Mouse (Mus musculus): ENCODE results near the gene Fbxo6. TPM values are rescaled to one million over a fixed set of nuclear protein-coding genes. Genes with fewer than 3 reads are reported as not detected.

Fbxo6 gene
- polyA plus RNA-seq, 1 experiment from 2014 or later = 11.3 TPM

DNA sequence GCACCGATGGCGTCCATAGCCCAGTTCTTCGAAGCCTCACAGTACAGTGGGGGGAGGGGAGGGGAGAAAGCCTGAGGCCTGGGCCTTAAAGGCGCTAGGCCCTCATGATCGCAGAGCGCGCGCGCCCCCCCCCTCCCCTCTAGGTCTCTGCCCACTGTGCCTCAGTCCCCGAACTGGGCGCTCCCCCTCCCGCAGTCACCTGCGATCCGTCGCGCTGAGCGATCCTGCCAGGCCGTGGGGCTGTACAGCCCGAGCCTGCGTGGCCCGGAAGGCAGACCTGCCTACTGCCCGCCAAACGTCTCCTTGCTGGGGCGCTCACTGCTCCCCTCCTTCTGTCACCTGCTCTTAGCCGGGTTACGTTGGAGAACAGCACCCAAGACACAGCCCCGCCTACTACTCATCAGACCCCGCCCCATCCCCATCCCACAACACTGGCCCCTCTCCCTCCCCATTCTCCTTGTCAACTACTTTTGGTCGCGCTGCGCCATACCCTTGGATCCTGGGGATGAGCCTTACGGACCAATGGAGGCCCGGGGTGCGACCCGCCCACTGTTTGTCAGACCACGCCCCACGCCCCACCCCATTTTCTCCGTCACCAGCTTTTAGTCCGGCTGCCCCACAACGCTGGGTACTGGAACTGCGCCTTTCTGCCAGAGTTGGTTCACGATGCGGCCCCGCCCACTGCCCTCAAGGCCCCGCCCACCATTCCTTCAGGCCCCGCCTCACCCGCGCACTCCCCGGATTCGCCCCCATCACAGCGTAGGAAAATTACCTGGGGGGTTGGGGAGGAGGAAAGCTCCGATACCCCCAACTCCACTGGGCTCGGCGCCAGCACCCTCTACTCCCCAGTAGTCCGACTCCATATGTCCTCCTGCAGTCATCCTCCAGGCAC lies 7.8 kb upstream of the Fbxo6 start:
- peak; percentile 89 for ATAC-seq (replicated peaks; ENCODE audit: insufficient number of reproducible peaks, low FRiP score, low TSS enrichment, low read depth)

DNA sequence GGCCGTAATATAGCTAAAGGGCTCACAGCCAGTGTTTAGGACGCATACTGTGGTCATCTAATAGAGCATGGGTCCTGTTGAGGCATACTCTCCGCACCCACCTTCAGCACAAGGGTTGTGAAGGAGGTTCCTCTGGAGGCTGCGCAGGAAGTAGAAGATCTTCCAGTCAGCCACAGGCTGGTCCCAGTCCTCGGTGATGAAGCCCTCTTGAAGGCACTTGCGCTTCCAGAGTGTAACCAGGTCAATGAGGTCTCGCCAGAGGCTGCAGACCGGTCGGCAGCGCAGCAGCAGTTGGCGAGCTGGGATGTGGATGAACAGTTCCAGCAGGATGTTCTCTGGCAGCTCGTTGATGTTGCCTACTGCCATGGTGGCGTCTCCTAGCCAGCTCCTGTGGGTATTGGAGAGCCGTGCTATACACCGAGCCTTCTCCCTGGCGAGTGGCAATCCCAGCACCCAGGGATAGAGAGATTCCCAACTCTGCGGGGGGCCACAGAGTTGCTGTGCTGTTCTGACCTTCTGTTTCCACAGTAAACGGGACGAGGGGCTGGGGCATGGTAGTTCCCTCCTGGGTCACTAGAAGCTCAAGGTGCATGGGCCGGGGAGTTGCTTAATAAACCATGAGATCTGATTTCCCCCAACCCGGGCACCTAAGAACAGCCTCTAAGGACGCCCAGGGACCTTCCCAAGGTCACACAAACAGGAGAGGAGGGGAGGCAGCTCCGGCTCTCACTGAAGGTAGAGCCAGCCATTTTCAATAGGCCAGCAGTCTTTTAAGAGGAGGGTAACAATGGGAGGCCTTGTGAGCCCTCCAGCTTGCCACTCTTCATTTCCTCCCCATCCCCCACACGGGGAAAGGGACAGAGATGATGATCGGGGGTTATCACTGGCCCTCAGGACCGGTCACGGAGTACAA lies 6.8 kb upstream of the Fbxo6 start:
- no peaks in the 10 kb centered on the region; the same call in 1 of the 2 replicates for H3K4me1 ChIP-seq (ENCODE audit: control insufficient read depth, insufficient read depth, low read length)
- H3K27ac ChIP-seq (replicated peaks; ENCODE audit: low read depth, low read length) = no peak overlapping the region; the same call in 1 of the 2 replicates
- peak overlapping the region; percentile 97 for H3K4me2 ChIP-seq (ENCODE audit: low read depth, low read length)
- 27% methylated on average over 27 of the region's 27 CpGs for WGBS
- no peak for DNase-seq (ENCODE audit: low spot score)
- ATAC-seq (replicated peaks; ENCODE audit: insufficient number of reproducible peaks, low FRiP score, low TSS enrichment, low read depth) = no peak
- peaks cover 31% of the 10 kb centered on the region for H3K27me3 ChIP-seq (ENCODE audit: control insufficient read depth, insufficient read depth, low read length)
- H3K4me3 ChIP-seq (ENCODE audit: low read depth, low read length) = peak overlapping the region; percentile 63
- no peaks in the 10 kb centered on the region for H3K9me3 ChIP-seq (replicated peaks; ENCODE audit: control insufficient read depth, low read length)
- no peaks in the 10 kb centered on the region; the same call in 1 of the 2 replicates for H3K36me3 ChIP-seq (replicated peaks; ENCODE audit: control insufficient read depth, insufficient read depth, low read depth, low read length)
- peak overlapping the region; percentile 72 for H3K9ac ChIP-seq (replicated peaks; ENCODE audit: low read length)

More for the DNA sequence above, 7.8 kb upstream of the Fbxo6 start:
- WGBS = under 1% methylated on average over 49 of the region's 55 CpGs
- H3K27ac ChIP-seq (replicated peaks; ENCODE audit: low read depth, low read length) = peak overlapping the region; percentile 38; the same call in 1 of the 2 replicates
- no peaks in the 10 kb centered on the region; the same call in none of the 2 replicates for H3K4me1 ChIP-seq (ENCODE audit: control insufficient read depth, insufficient read depth, low read length)
- H3K27me3 ChIP-seq (ENCODE audit: control insufficient read depth, insufficient read depth, low read length) = peaks cover 41% of the 10 kb centered on the region
- H3K4me3 ChIP-seq (ENCODE audit: low read depth, low read length) = peak overlapping the region; percentile 63
- H3K9me3 ChIP-seq (replicated peaks; ENCODE audit: control insufficient read depth, low read length) = no peaks in the 10 kb centered on the region
- no peaks in the 10 kb centered on the region; the same call in 1 of the 2 replicates for H3K36me3 ChIP-seq (replicated peaks; ENCODE audit: control insufficient read depth, insufficient read depth, low read depth, low read length)
- peak overlapping the region; percentile 72 for H3K9ac ChIP-seq (replicated peaks; ENCODE audit: low read length)
- H3K4me2 ChIP-seq (ENCODE audit: low read depth, low read length) = peak overlapping the region; percentile 97
- peak; percentile 95 for DNase-seq (ENCODE audit: low spot score)

DNA sequence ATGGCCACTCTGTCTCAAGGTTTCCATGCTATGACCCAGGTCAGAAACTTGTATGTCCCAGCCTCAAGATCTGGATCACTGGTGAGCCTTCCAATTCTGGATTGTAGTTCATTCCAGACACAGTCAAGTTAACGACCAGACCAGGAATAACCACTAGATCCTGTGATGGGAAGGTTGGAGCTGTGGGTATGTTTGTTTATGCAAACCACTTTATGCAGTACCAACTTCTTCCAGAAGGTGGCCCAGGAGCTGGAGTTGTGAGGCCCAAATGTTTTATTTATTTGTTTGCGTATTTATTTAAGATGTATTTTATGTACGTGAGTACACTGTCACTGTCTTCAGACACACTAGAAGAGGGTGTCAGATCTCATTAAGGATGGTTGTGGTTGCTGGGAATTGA lies 3.0 kb upstream of the Fbxo6 start:
- Histone ChIP-seq H3K9me3 (replicated peaks; ENCODE audit: control insufficient read depth, low read length) (no peaks in the 10 kb centered on the region), H3K4me3 (ENCODE audit: low read depth, low read length) (no peak overlapping the region), H3K36me3 (replicated peaks; ENCODE audit: control insufficient read depth, insufficient read depth, low read depth, low read length) (no peaks in the 10 kb centered on the region; the same call in 1 of the 2 replicates), H3K27ac (replicated peaks; ENCODE audit: low read depth, low read length) (no peak overlapping the region), H3K4me2 (ENCODE audit: low read depth, low read length) (no peak overlapping the region), H3K4me1 (ENCODE audit: control insufficient read depth, insufficient read depth, low read length) (no peaks in the 10 kb centered on the region; the same call in 1 of the 2 replicates), H3K9ac (replicated peaks; ENCODE audit: low read length) (no peak overlapping the region), H3K27me3 (ENCODE audit: control insufficient read depth, insufficient read depth, low read length) (no peaks in the 10 kb centered on the region)
- ATAC-seq (replicated peaks; ENCODE audit: insufficient number of reproducible peaks, low FRiP score, low TSS enrichment, low read depth) (no peak), DNase-seq (ENCODE audit: low spot score) (peak; percentile 59)
- WGBS = 62% methylated on average over 3 of the region's 3 CpGs

DNA sequence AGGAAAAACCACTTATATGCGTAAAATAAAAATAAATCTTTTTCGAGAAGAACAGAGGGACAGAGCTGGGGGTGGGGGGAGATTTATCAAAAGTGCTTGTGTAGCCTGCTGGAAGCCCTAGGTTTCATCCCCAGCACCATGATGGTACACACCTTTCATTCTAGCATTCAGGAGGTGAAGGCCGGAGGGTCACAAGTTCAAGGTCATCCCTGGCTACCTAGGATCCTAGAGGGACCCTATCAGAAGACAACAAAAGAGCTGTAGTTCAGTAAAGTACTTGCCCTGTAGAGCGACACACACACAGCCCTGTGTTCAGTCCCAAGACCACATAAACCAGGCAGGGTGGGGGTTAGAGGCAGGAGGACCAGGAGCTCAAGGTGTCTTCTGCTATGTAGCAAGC lies 2.1 kb upstream of the Fbxo6 start:
- Histone ChIP-seq H3K4me3 (ENCODE audit: low read depth, low read length) (no peak overlapping the region), H3K4me1 (ENCODE audit: control insufficient read depth, insufficient read depth, low read length) (no peaks in the 10 kb centered on the region; the same call in 1 of the 2 replicates), H3K27me3 (ENCODE audit: control insufficient read depth, insufficient read depth, low read length) (no peaks in the 10 kb centered on the region), H3K36me3 (replicated peaks; ENCODE audit: control insufficient read depth, insufficient read depth, low read depth, low read length) (no peaks in the 10 kb centered on the region; the same call in 1 of the 2 replicates), H3K9ac (replicated peaks; ENCODE audit: low read length) (no peak overlapping the region), H3K9me3 (replicated peaks; ENCODE audit: control insufficient read depth, low read length) (no peaks in the 10 kb centered on the region), H3K27ac (replicated peaks; ENCODE audit: low read depth, low read length) (no peak overlapping the region), H3K4me2 (ENCODE audit: low read depth, low read length) (no peak overlapping the region)
- WGBS = 91% methylated on average over 4 of the region's 4 CpGs
- DNase-seq (ENCODE audit: low spot score) (no peak), ATAC-seq (replicated peaks; ENCODE audit: insufficient number of reproducible peaks, low FRiP score, low TSS enrichment, low read depth) (no peak)

DNA sequence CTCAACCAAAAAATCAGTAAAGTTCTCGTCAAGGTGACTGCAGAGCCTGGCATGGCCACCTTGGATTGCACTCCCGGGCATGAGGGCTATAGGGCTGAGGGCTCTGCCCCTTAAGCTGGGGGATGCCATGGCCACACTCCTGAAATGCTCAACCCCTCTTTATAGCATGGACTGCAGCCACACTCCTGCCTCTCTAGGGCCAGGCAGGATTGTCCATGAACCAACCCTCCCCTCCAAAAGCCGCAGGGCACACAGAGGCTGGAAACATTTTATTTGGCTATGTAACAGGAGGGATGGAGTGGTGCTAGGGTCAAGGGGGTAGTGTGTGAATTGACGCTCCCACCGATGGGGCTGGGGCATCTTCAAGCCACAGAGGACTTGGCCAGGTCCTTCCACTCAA lies 607 bp upstream of the Fbxo6 start:
- Histone ChIP-seq H3K9ac (replicated peaks; ENCODE audit: low read length) (no peak overlapping the region), H3K4me2 (ENCODE audit: low read depth, low read length) (no peak overlapping the region), H3K9me3 (replicated peaks; ENCODE audit: control insufficient read depth, low read length) (no peaks in the 10 kb centered on the region), H3K36me3 (replicated peaks; ENCODE audit: control insufficient read depth, insufficient read depth, low read depth, low read length) (no peaks in the 10 kb centered on the region; the same call in 1 of the 2 replicates), H3K27me3 (ENCODE audit: control insufficient read depth, insufficient read depth, low read length) (no peaks in the 10 kb centered on the region), H3K27ac (replicated peaks; ENCODE audit: low read depth, low read length) (no peak overlapping the region), H3K4me1 (ENCODE audit: control insufficient read depth, insufficient read depth, low read length) (no peaks in the 10 kb centered on the region; the same call in 1 of the 2 replicates), H3K4me3 (ENCODE audit: low read depth, low read length) (no peak overlapping the region)
- WGBS = 82% methylated on average over 5 of the region's 5 CpGs
- no peak; the same call in 1 of the 2 replicates for ATAC-seq (replicated peaks; ENCODE audit: insufficient number of reproducible peaks, low FRiP score, low TSS enrichment, low read depth)
- no peak for DNase-seq (ENCODE audit: low spot score)

DNA sequence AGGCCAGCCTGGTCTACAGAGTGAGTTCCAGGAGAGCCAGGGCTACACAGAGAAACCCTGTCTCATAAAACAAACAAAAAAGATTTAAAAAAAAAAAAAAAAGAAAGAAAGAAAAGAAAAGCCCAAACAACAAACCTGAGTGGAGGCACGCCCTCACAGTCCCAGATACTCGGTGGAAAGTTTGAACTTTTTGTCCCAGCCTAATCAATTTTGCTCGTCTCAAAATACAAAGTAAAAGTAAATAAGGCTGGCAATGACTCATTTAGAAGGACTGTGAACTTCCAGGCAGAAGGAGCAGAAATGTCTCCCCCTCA lies 1.0 kb downstream of the Fbxo6 start:
- Histone ChIP-seq H3K4me2 (ENCODE audit: low read depth, low read length) (peak overlapping the region; percentile 98), H3K9me3 (replicated peaks; ENCODE audit: control insufficient read depth, low read length) (no peaks in the 10 kb centered on the region), H3K36me3 (replicated peaks; ENCODE audit: control insufficient read depth, insufficient read depth, low read depth, low read length) (no peaks in the 10 kb centered on the region; the same call in none of the 2 replicates), H3K27me3 (ENCODE audit: control insufficient read depth, insufficient read depth, low read length) (no peaks in the 10 kb centered on the region), H3K4me1 (ENCODE audit: control insufficient read depth, insufficient read depth, low read length) (no peaks in the 10 kb centered on the region; the same call in 1 of the 2 replicates), H3K9ac (replicated peaks; ENCODE audit: low read length) (peak overlapping the region; percentile 67), H3K4me3 (ENCODE audit: low read depth, low read length) (no peak overlapping the region), H3K27ac (replicated peaks; ENCODE audit: low read depth, low read length) (no peak overlapping the region)
- ATAC-seq (replicated peaks; ENCODE audit: insufficient number of reproducible peaks, low FRiP score, low TSS enrichment, low read depth) (no peak), DNase-seq (ENCODE audit: low spot score) (no peak)
- 50% methylated on average over 3 of the region's 3 CpGs for WGBS

DNA sequence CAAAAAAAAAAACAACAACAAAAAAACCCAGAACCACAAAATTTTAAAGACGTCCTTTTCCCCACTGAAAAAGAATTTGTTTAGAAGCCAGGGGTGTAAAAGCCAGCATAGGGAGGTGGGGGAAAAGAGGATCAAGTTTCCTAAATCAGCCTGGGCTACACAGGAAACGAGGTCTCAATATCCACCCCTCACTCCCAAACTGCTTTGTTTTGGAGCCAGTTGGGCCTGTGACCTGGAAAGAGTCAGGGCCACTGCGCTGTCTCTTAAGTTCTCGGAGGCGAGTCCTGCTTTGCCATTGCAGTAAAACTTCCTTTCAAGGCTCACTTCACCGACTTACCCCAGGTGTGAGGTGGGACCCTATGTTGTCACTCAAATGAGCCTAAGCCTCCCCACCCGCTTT lies 1.7 kb downstream of the Fbxo6 start:
- Histone ChIP-seq H3K4me2 (ENCODE audit: low read depth, low read length) (no peak overlapping the region), H3K36me3 (replicated peaks; ENCODE audit: control insufficient read depth, insufficient read depth, low read depth, low read length) (peaks cover 2% of the 10 kb centered on the region), H3K27ac (replicated peaks; ENCODE audit: low read depth, low read length) (no peak overlapping the region), H3K9me3 (replicated peaks; ENCODE audit: control insufficient read depth, low read length) (no peaks in the 10 kb centered on the region), H3K4me3 (ENCODE audit: low read depth, low read length) (no peak overlapping the region), H3K9ac (replicated peaks; ENCODE audit: low read length) (no peak overlapping the region), H3K27me3 (ENCODE audit: control insufficient read depth, insufficient read depth, low read length) (no peaks in the 10 kb centered on the region), H3K4me1 (ENCODE audit: control insufficient read depth, insufficient read depth, low read length) (no peaks in the 10 kb centered on the region; the same call in 1 of the 2 replicates)
- DNase-seq (ENCODE audit: low spot score) (peak; percentile 28), ATAC-seq (replicated peaks; ENCODE audit: insufficient number of reproducible peaks, low FRiP score, low TSS enrichment, low read depth) (no peak)
- 17% methylated on average over 7 of the region's 7 CpGs for WGBS
